Mouse (Mus musculus) kidney, embryonic 14.5 days (tissue): ENCODE data around the gene Prkg2. TPM values are rescaled to one million over a fixed set of nuclear protein-coding genes. Genes with fewer than 3 reads are reported as not detected.

Experiments
- ATAC-seq: fragments of 200-750 bp; cut with Nextera tagmentation; 2 replicates; pipeline ENCODE4 v1.8.0; 2017; ENCODE audit warnings: moderate number of reproducible peaks, mild to moderate bottlenecking, moderate TSS enrichment, moderate library complexity; ENCODE audit not compliant: low FRiP score, low TSS enrichment
- H3K27ac ChIP-seq: fragments of 300-500 bp; sonication (generic); 2 replicates; pipeline ENCODE4 v1.5.1; 2014; ENCODE audit warnings: low read depth, mild to moderate bottlenecking, low read length, moderate library complexity, mixed read lengths
- H3K27me3 ChIP-seq: fragments of 300-500 bp; sonication (generic); 2 replicates; pipeline ENCODE4 v1.6.1; 2014; ENCODE audit warnings: mild to moderate bottlenecking, low read length; ENCODE audit not compliant: control insufficient read depth, insufficient read depth
- H3K36me3 ChIP-seq: fragments of 300-500 bp; sonication (generic); 2 replicates; pipeline ENCODE4 v1.6.1; 2014; ENCODE audit warnings: low read length, mixed read lengths; ENCODE audit not compliant: control insufficient read depth, insufficient read depth
- H3K4me1 ChIP-seq: fragments of 300-500 bp; sonication (generic); 2 replicates; pipeline ENCODE4 v1.6.1; 2014; ENCODE audit warnings: low read length, mixed read lengths; ENCODE audit not compliant: control insufficient read depth, insufficient read depth
- H3K4me2 ChIP-seq: fragments of 300-500 bp; sonication (generic); replicated peaks from 2 replicates; pipeline ENCODE4 v1.6.1; 2014; ENCODE audit warnings: low read depth, mild to moderate bottlenecking, low read length
- H3K4me3 ChIP-seq: fragments of 300-500 bp; sonication (generic); 2 replicates; pipeline ENCODE4 v1.5.1; 2014; ENCODE audit warnings: mild to moderate bottlenecking, low read length
- H3K9ac ChIP-seq: fragments of 300-500 bp; sonication (generic); 2 replicates; pipeline ENCODE4 v1.6.1; 2014; ENCODE audit warnings: low read depth, mild to moderate bottlenecking, low read length, moderate library complexity
- H3K9me3 ChIP-seq: fragments of 300-500 bp; sonication (generic); 2 replicates; pipeline ENCODE4 v1.6.1; 2016; ENCODE audit warnings: low read length; ENCODE audit not compliant: control insufficient read depth
- WGBS: fragments of 180-500 bp; shearing (Covaris S2); extraction: QIAGEN DNeasy Blood & Tissue Kit; methylation state at CpG from one replicate; pipeline ENCODE4 v1.1.7; 2014; 5-methylcytosine and 5-hydroxymethylcytosine counted together
- polyA plus RNA-seq: library from polyadenylated mRNA; unstranded; fragments of >200 nt; fragmentation: Nextera tagmentation; extraction: Ambion mirVana; gene quantifications from 2 replicates; pipeline ENCODE4 v1.2.1, GENCODE M21; 2014

Gene Prkg2
- polyA plus RNA-seq, 1 experiment from 2014 or later = 2.2 TPM

DNA sequence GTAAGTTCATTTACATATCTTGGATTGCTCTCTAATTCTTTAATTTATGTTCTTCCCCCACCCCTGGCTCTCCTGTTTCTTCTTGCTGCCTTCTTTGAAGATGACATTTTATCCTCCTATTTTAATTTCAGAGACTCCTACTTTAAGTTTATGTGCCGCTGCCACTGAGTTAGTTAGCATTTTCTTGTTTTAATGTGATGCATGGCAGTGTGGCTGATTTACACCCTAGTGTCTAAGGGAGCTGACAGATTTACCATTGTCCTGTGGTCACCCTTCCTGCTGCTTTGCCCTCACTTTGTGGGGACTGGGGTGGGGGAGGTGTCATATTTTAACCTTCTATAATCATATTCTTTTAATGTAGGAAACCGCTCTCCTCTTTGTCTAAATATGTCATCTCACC is 74.7 kb downstream of the Prkg2 start:
- H3K4me3 ChIP-seq = no peak overlapping the region
- no peak overlapping the region for H3K9ac ChIP-seq
- 16% methylated on average over 2 of the region's 2 CpGs for WGBS
- H3K27ac ChIP-seq = no peak overlapping the region
- no peaks in the 10 kb centered on the region for H3K27me3 ChIP-seq
- no peaks in the 10 kb centered on the region for H3K36me3 ChIP-seq
- H3K4me1 ChIP-seq = 0 out of 2 replicates have a peak, but pooled peaks cover 5% of the 10 kb centered on the region
- peak; percentile 72; the same call in 1 of the 2 replicates for ATAC-seq
- H3K4me2 ChIP-seq = no peak overlapping the region
- no peaks in the 10 kb centered on the region for H3K9me3 ChIP-seq

GRCm38 (mm10) chr5:98955576-98955975 is 81.6 kb downstream of the Prkg2 start:
- Histone ChIP-seq H3K4me3 (no peak overlapping the region), H3K4me1 (no peaks in the 10 kb centered on the region), H3K36me3 (no peaks in the 10 kb centered on the region), H3K27me3 (no peaks in the 10 kb centered on the region), H3K9ac (no peak overlapping the region), H3K27ac (no peak overlapping the region), H3K9me3 (no peaks in the 10 kb centered on the region), H3K4me2 (no peak overlapping the region)
- 73% methylated on average over 3 of the region's 3 CpGs for whole genome bisulfite sequencing
- ATAC-seq = no peak

GRCm38 (mm10) chr5:98953386-98953785 is 83.8 kb downstream of the Prkg2 start:
- Histone ChIP-seq H3K4me3 (no peak overlapping the region), H3K36me3 (no peaks in the 10 kb centered on the region), H3K4me2 (no peak overlapping the region), H3K4me1 (no peaks in the 10 kb centered on the region), H3K9me3 (no peaks in the 10 kb centered on the region), H3K9ac (no peak overlapping the region), H3K27ac (no peak overlapping the region), H3K27me3 (no peaks in the 10 kb centered on the region)
- no peak for ATAC-seq
- WGBS = 72% methylated on average over 1 of the region's 1 CpGs

DNA sequence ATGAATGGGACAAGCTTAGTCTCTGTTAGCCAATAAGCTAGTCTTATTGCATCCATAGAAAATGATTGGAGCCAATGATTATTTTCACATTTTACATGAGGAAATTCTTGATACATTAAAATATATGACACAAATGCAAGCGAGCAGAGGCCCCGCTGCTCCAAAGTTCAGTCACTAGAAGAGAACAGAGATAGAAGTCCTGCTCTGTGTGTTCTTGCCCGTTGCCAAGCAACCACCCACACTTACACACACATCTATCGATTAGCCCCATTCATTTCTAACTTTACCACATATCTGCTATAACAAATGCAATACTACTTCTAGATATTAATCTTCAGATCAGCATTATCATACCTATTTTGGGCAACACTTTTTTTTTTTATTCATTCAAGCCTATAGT is 85.6 kb downstream of the Prkg2 start:
- no peak overlapping the region for H3K4me2 ChIP-seq
- H3K27ac ChIP-seq = no peak overlapping the region
- ATAC-seq = no peak
- no peaks in the 10 kb centered on the region for H3K4me1 ChIP-seq
- H3K27me3 ChIP-seq = no peaks in the 10 kb centered on the region
- H3K9ac ChIP-seq = no peak overlapping the region
- no peaks in the 10 kb centered on the region for H3K9me3 ChIP-seq
- no peaks in the 10 kb centered on the region for H3K36me3 ChIP-seq
- WGBS = 95% methylated on average over 4 of the region's 4 CpGs
- H3K4me3 ChIP-seq = no peak overlapping the region

DNA sequence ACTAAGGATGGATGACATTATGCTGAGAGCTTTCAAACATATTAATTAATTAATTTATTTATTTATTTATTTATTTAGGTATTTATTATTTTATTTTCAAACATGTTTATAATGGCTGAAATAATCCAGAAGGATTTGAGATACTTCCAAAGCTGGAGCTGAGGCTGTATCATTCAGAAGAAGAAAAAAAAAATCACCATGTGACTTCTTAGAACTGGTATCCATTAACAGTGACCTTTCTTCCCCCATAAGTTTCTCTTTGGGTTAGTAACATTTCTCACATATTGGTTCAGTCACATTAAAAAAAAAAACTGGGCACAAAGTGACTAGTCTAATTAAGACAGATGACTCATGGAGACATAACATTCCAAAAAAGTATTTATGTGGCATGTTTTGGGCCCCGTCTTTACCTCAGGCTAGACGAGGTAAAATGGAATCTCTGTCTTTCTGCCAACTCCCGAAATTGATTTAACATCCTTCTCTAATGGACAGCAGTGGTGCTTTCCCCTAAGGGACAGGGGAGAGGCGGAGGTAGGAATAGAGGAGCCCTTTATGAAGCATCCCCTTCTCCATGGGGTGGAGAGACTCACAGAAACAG is 86.6 kb downstream of the Prkg2 start:
- no peak for ATAC-seq
- no peak overlapping the region for H3K9ac ChIP-seq
- no peaks in the 10 kb centered on the region for H3K4me1 ChIP-seq
- no peak overlapping the region for H3K4me3 ChIP-seq
- H3K27me3 ChIP-seq = no peaks in the 10 kb centered on the region
- no peak overlapping the region for H3K27ac ChIP-seq
- no peak overlapping the region for H3K4me2 ChIP-seq
- H3K36me3 ChIP-seq = no peaks in the 10 kb centered on the region
- 70% methylated on average over 4 of the region's 4 CpGs for WGBS
- no peaks in the 10 kb centered on the region for H3K9me3 ChIP-seq

GRCm38 (mm10) chr5:98949784-98950183 is 87.4 kb downstream of the Prkg2 start:
- ATAC-seq = no peak

DNA sequence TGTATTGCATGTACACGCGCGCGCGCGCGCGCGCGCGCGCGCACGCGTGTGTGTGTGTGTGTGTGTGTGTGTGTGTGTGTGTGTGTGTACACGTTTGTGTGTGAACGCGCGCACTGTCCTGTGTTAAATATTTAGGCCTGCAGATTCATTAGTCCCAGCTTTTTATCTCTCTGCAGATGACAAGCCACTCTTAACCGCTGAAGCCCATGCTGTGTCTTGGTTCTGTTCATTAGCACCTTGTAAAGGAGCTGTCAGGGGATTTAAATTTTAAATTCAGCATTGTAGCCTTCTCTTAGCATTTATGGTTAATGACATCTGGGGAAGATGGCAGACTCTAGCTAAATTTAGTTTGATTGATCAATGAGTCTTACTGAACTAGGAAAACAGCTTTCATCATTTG is 90.5 kb downstream of the Prkg2 start:
- Histone ChIP-seq H3K27me3 (no peaks in the 10 kb centered on the region), H3K9me3 (no peaks in the 10 kb centered on the region), H3K4me2 (no peak overlapping the region), H3K36me3 (no peaks in the 10 kb centered on the region), H3K9ac (no peak overlapping the region), H3K4me3 (no peak overlapping the region), H3K4me1 (no peaks in the 10 kb centered on the region), H3K27ac (no peak overlapping the region)
- no peak for ATAC-seq
- 94% methylated on average over 20 of the region's 20 CpGs for WGBS

More at GRCm38 (mm10) chr5:98949784-98950183, 87.4 kb downstream of the Prkg2 start:
- H3K9me3 ChIP-seq = no peaks in the 10 kb centered on the region
- no peaks in the 10 kb centered on the region for H3K4me1 ChIP-seq
- no peak overlapping the region for H3K27ac ChIP-seq
- H3K36me3 ChIP-seq = no peaks in the 10 kb centered on the region
- H3K9ac ChIP-seq = no peak overlapping the region
- no peak overlapping the region for H3K4me2 ChIP-seq
- WGBS = 90% methylated on average over 10 of the region's 10 CpGs
- H3K4me3 ChIP-seq = no peak overlapping the region
- no peaks in the 10 kb centered on the region for H3K27me3 ChIP-seq

DNA sequence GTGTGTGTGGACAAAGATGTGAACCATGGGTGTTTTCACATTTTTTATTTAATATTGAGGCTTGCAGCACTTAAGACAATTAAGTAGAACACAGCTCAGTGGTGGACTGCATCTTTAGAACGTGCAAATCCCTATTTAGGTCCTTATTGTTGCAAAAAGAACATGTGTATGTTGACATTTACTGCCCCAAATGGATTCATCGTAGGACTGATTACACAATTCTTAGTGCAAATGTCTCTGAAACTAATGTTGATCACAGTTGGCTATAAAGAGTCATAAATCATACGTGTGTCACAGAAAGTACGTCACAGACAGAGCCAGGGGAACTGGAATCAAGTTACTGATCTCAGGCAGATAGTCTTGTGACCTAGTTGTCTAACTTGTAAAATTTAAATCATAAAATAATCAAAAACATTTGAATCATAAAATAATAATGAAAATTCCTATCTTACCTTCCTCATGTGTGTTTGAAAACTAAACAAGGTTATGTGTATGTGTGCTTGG is 91.0 kb downstream of the Prkg2 start:
- H3K4me2 ChIP-seq = no peak overlapping the region
- ATAC-seq = no peak
- WGBS = 53% methylated on average over 4 of the region's 4 CpGs

GRCm38 (mm10) chr5:98943776-98944175 is 93.4 kb downstream of the Prkg2 start:
- H3K4me3 ChIP-seq = no peak overlapping the region
- no peaks in the 10 kb centered on the region for H3K9me3 ChIP-seq
- ATAC-seq = no peak
- no peak overlapping the region for H3K27ac ChIP-seq
- H3K27me3 ChIP-seq = no peaks in the 10 kb centered on the region
- H3K4me2 ChIP-seq = no peak overlapping the region
- peaks cover 6% of the 10 kb centered on the region; the same call in 1 of the 2 replicates for H3K4me1 ChIP-seq
- 60% methylated on average over 6 of the region's 6 CpGs for WGBS
- H3K9ac ChIP-seq = no peak overlapping the region
- no peaks in the 10 kb centered on the region for H3K36me3 ChIP-seq

More for the DNA sequence above, 91.0 kb downstream of the Prkg2 start:
- no peaks in the 10 kb centered on the region for H3K27me3 ChIP-seq
- no peaks in the 10 kb centered on the region for H3K36me3 ChIP-seq
- no peaks in the 10 kb centered on the region for H3K4me1 ChIP-seq
- no peaks in the 10 kb centered on the region for H3K9me3 ChIP-seq
- H3K4me3 ChIP-seq = no peak overlapping the region
- H3K9ac ChIP-seq = no peak overlapping the region
- H3K27ac ChIP-seq = no peak overlapping the region
